Mouse (Mus musculus): ENCODE measurements at regions not wholly inside any gene's neighbourhood (a gene's known extent, or its start where the extent isn't known, plus 50 kb on each side); places are given as distances from the start of the nearest gene placed in this dataset.

DNA sequence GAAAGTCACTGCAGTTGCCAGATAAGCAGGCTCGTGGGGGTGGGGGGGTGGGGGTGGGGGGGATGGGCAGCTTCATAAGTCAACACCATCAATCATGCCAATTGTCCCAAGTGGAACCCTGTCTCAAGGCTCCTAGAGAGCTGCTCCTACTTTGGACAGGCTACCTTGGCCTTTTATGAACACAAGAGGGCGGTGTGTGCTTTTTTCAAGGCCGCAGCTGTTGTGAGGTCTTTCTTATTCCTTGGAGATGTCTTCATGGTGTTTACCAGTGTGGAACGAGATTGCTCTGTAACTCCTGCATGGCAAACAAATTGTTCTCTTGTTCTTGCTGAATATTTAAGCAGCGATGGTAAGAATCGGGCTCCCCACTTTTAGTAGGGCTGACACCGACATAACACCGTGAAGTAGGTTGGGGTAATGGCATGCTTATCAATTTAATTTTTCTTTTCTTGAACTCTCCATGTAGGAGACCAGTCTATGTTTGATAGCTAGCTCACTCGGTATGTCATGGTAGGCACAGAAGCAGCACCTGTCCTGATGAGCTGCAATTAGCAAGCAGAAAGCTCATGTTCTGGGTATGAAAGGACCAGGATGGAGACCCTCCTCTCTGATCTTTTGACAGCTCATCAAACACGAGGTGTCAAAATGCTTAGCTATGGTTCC is 118.7 kb upstream of the Nmur2 start:
- DNase-seq = peak; percentile 59

GRCm38 (mm10) chr11:56150825-56151342 is 110.1 kb upstream of the Nmur2 start:
- no peak for DNase-seq

DNA sequence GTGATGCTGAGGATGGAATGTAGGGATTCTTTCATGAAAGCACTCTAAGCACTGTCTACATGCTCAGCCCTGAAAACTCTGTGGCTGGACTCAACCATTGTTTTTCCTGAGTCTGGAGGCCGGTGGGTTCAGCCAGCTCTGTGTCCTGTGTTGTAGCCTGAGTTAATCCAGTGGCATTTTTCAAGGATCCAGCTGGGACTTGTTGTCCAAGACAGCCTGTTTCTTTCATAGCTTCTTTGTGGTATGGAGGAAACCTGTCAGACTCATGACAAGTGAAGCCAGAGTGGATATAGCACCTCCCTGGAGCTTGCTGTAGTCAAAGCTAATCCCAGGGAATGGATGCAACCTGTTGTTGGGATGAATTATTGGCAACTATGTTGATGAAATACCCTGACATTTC is 108.9 kb upstream of the Nmur2 start:
- DNase-seq = no peak

- peak; percentile 15 for DNase-seq
Measured at GRCm38 (mm10) chr11:56148956-56149355, 108.1 kb upstream of the Nmur2 start.

GRCm38 (mm10) chr11:56146708-56147107 is 105.9 kb upstream of the Nmur2 start:
- DNase-seq = no peak

DNA sequence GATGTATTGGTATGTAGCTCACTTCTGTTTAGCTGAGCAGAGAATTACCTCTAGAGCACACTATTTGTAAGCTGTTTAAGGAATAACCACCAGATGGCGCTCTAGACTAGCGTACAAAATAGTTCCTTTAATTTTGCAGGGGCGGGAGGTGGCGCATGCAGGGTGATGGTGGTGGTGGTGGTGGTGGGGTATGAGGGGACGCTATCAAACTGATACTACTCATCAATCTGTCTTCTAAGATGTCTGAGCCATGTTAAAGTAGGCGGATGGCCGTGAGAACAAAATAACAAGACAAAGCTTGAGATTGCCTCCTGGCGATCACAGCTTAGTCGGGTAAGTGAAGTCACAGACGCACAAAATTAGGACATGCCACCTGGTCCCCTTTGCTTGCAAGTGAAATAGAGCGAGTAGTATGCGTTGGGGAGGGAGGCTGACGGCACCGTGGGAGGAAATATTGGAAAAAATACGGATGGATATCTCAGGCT is 90.6 kb upstream of the Nmur2 start:
- peak; percentile 47 for DNase-seq

DNA sequence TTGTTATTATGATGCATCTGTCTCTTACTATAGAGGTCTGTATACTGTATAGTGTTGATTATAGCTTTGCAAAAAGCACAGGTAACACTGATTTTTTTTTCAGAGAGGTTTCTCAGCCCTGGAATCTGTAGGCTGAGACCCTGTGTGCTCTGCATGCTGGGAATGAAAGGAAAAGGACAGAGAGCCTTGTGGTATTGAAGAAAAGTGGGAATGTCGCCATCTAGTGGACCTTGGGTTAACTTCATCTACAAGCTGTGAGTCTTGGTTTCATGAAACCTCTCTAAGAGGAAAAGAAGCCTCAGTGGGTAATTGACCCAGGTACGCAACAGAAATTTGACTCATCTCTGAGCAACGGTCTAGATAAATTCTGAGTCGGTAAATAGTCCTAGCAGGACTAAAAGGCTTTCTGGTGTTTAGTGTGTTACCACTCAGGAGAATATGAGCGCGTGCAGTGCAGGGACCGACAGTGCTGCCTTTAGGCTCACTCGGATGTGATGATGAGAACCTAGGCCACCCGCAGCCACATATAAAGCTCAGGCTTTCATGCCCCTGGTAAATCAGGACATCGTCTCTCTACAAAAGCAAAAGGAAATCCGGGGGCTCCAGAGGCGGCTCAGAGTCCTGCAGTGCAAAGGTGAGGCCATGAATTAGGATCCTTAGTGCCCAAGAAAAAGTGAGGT is 75.9 kb upstream of the Nmur2 start:
- DNase-seq = peak; percentile 46

DNA sequence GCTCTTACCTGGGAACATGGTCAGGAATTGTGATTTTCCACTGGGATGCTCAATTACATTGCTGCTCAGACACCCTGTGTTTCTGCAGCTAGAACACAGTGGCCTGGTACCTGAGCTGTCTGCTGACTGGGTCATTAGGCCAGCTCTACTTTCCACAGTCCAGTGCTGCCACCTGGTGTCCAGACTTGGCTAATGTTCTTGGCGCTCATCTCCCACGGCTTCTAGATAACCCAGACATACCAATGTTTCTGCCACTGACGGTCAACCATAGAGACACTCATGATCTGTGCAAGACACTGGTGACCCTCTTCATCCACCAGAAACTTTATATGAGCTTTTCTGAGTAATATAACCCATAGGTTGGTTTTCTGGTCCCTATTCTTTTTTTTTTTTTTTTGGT is 67.1 kb upstream of the Nmur2 start:
- DNase-seq = peak; percentile 69

DNA sequence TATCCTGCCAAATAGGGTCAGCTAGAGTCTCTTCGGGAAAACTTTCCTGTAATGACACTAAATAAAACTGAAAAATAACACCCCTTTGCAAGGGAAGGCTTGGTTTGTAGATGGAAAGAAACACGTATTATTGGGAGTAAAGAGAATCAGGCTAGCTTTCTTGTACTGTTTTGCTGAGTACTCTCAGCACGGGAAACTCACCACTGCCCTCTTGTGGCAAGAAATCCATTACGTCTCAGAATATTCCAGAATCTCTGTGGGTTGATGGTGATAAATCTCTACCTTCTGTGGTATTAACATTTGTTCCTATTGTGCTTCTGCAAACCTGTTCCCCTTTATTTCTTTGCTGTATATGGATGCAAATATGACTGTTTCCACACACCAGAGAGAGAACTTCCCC is 64.8 kb upstream of the Nmur2 start:
- DNase-seq = peak; percentile 49

GRCm38 (mm10) chr11:56092891-56093290 is 52.1 kb upstream of the Nmur2 start:
- DNase-seq = no peak

Measured in right cerebral cortex, adult 18-20 months (tissue).